8 mouse cellular contexts compared by ENCODE assay signal in the genomic region with DNA sequence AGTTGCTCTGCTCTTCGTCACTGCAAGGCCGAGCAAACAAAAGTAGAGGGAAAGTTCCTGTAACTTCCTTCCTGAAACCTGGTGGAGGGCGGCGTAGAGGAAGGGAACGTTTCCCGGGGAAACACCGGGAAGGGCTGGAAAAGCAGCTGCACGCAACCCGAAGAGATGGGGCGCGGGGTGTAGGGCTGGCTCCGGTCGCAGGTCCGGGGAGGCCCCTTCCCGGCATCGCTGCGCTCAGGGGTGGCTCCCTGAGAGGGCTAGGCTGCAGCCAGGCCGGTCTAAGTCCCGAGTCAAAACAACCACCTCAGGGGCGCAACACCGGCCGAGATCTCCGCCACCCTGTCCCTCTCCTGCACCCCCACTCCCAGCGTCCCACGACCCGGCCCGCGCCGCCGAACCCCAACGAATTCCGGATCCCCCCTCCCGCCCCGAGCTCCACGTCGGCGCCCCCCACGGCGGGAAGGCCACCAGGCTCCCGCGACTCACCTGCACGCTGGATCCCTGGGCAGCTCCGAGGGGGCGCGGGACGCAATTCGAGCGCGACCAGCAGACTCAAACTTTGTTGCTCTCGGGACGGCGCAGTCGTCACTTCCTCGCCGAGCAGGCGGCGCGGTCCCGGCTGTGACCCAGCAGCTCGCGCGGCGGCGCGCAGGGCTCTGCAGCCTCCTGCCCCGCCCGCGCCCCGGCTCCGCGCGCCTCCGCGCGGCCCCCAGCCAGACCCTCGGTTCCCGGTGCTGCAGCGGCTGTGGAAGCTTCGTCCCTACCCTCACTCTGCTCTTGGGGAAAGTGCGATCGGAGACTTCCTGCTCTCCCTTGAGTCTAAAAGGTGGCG. TPM values are rescaled to one million over a fixed set of nuclear protein-coding genes. Genes with fewer than 3 reads are reported as not detected.
DNase-seq lines count a peak whose midpoint lies in the region; ATAC-seq and TF ChIP-seq lines count a peak whose summit lies in the region.

A gene (minus strand): TSS at position 593 of the 832 bp plus-strand sequence.

- DNase-seq in CD8-positive naive resting alpha-beta T cell, adult 2 months (ENCODE audit: low read depth in 2 of 2, low spot score in 2 of 2) = peak; percentile 65 to 73
- DNase-seq in c-Kit-positive CD71-negative TER-119-negative erythroid progenitor cells, embryonic 14.5 days (ENCODE audit: low read depth) = peak; percentile 56
- peak; percentile 87 for DNase-seq in forebrain, embryonic 11.5 days (ENCODE audit: low spot score)
- DNase-seq in heart, postnatal 0 days (ENCODE audit: low spot score) = peak; percentile 83
- peak; percentile 77 to 91 for DNase-seq in kidney, postnatal 36 days
- DNase-seq in neural tube, embryonic 11.5 days (ENCODE audit: low spot score) = peak; percentile 84
- peak; percentile 84 for DNase-seq in stomach, postnatal 0 days (ENCODE audit: low spot score)

- under 1% methylated on average over 79 of the region's 82 CpGs for WGBS in forebrain, embryonic 11.5 days
- WGBS in heart, postnatal 0 days = under 1% methylated on average over 70 of the region's 82 CpGs
- WGBS in liver, embryonic 16.5 days (ENCODE audit: insufficient replicate concordance) = under 1% methylated on average over 82 of the region's 82 CpGs
- WGBS in neural tube, embryonic 11.5 days = under 1% methylated on average over 80 of the region's 82 CpGs
- under 1% methylated on average over 78 of the region's 82 CpGs for WGBS in stomach, postnatal 0 days

- H3K36me3 ChIP-seq in forebrain, embryonic 11.5 days (ENCODE audit: control insufficient read depth, insufficient read depth, low read length) = no peaks in the 10 kb centered on the region; the same call in 1 of the 2 replicates
- H3K36me3 ChIP-seq in heart, postnatal 0 days (replicated peaks; ENCODE audit: control insufficient read depth, insufficient read depth, low read length) = no peaks in the 10 kb centered on the region
- H3K36me3 ChIP-seq in liver, embryonic 16.5 days (ENCODE audit: control insufficient read depth, insufficient read depth) = no peaks in the 10 kb centered on the region; the same call in 1 of the 2 replicates
- no peaks in the 10 kb centered on the region for H3K36me3 ChIP-seq in neural tube, embryonic 11.5 days (ENCODE audit: control insufficient read depth, insufficient read depth, low read length)
- no peaks in the 10 kb centered on the region for H3K36me3 ChIP-seq in stomach, postnatal 0 days (ENCODE audit: control insufficient read depth, insufficient read depth, low read length)

- peak within 1 kb of the TSS; percentile 87 for H3K4me2 ChIP-seq in forebrain, embryonic 11.5 days (ENCODE audit: low read depth, low read length, severe bottlenecking)
- H3K4me2 ChIP-seq in heart, postnatal 0 days (ENCODE audit: low read depth, low read length) = peak within 1 kb of the TSS; percentile 90
- H3K4me2 ChIP-seq in liver, embryonic 16.5 days (ENCODE audit: low read depth, low read length) = peak within 1 kb of the TSS; percentile 85
- H3K4me2 ChIP-seq in neural tube, embryonic 11.5 days (ENCODE audit: low read depth) = peak within 1 kb of the TSS; percentile 89
- peak within 1 kb of the TSS; percentile 88 for H3K4me2 ChIP-seq in stomach, postnatal 0 days (replicated peaks; ENCODE audit: low read depth)

- H3K4me1 ChIP-seq in forebrain, embryonic 11.5 days (replicated peaks; ENCODE audit: control insufficient read depth, insufficient read depth, low read length) = peaks cover 28% of the 10 kb centered on the region
- peaks cover 37% of the 10 kb centered on the region for H3K4me1 ChIP-seq in heart, postnatal 0 days (ENCODE audit: control insufficient read depth, insufficient read depth)
- peaks cover 75% of the 10 kb centered on the region for H3K4me1 ChIP-seq in liver, embryonic 16.5 days (ENCODE audit: control insufficient read depth, low read depth, low read length)
- peaks cover 10% of the 10 kb centered on the region; the same call in 1 of the 2 replicates for H3K4me1 ChIP-seq in neural tube, embryonic 11.5 days (ENCODE audit: control insufficient read depth, insufficient read depth, low read length)
- H3K4me1 ChIP-seq in stomach, postnatal 0 days (replicated peaks; ENCODE audit: control insufficient read depth, insufficient read depth) = peaks cover 10% of the 10 kb centered on the region

- H3K27me3 ChIP-seq in forebrain, embryonic 11.5 days (ENCODE audit: control insufficient read depth, insufficient read depth, low read length) = no peaks in the 10 kb centered on the region
- H3K27me3 ChIP-seq in heart, postnatal 0 days (ENCODE audit: control insufficient read depth, insufficient read depth, low read length) = no peaks in the 10 kb centered on the region
- H3K27me3 ChIP-seq in liver, embryonic 16.5 days (ENCODE audit: control insufficient read depth, insufficient read depth, low read depth, low read length) = no peaks in the 10 kb centered on the region
- H3K27me3 ChIP-seq in neural tube, embryonic 11.5 days (ENCODE audit: control insufficient read depth, insufficient read depth, low read length) = no peaks in the 10 kb centered on the region
- H3K27me3 ChIP-seq in stomach, postnatal 0 days (ENCODE audit: control insufficient read depth, insufficient read depth, low read length) = no peaks in the 10 kb centered on the region

- H3K9me3 ChIP-seq in forebrain, embryonic 11.5 days (ENCODE audit: control insufficient read depth, low read length) = no peaks in the 10 kb centered on the region
- no peaks in the 10 kb centered on the region for H3K9me3 ChIP-seq in heart, postnatal 0 days (replicated peaks; ENCODE audit: control insufficient read depth, low read length)
- H3K9me3 ChIP-seq in liver, embryonic 16.5 days (replicated peaks; ENCODE audit: control insufficient read depth, low read length) = no peaks in the 10 kb centered on the region
- H3K9me3 ChIP-seq in neural tube, embryonic 11.5 days (ENCODE audit: control insufficient read depth, low read length) = no peaks in the 10 kb centered on the region
- H3K9me3 ChIP-seq in stomach, postnatal 0 days (ENCODE audit: control insufficient read depth, low read length) = no peaks in the 10 kb centered on the region

- peak within 1 kb of the TSS; percentile 86 for H3K9ac ChIP-seq in forebrain, embryonic 11.5 days (ENCODE audit: low read length)
- peak within 1 kb of the TSS; percentile 94 for H3K9ac ChIP-seq in heart, postnatal 0 days (replicated peaks; ENCODE audit: low read depth, low read length)
- H3K9ac ChIP-seq in liver, embryonic 16.5 days (ENCODE audit: low read depth, low read length) = peak within 1 kb of the TSS; percentile 98
- H3K9ac ChIP-seq in neural tube, embryonic 11.5 days (ENCODE audit: low read length) = peak within 1 kb of the TSS; percentile 87
- H3K9ac ChIP-seq in stomach, postnatal 0 days (ENCODE audit: low read length) = peak within 1 kb of the TSS; percentile 97

- no peak for TF ChIP-seq CTCF in heart, postnatal 0 days (IDR thresholded peaks at IDR 0.05; ENCODE audit: low read depth)
- no peak for TF ChIP-seq CTCF in stomach, postnatal 0 days (IDR thresholded peaks at IDR 0.05; ENCODE audit: low read depth)

- ATAC-seq in forebrain, embryonic 11.5 days (replicated peaks; ENCODE audit: low FRiP score) = peak; percentile 80
- peak; percentile 87 for ATAC-seq in heart, postnatal 0 days (ENCODE audit: insufficient read depth, low read depth)
- ATAC-seq in liver, embryonic 16.5 days (ENCODE audit: low read depth) = peak; percentile 88
- ATAC-seq in neural tube, embryonic 11.5 days (ENCODE audit: insufficient read depth, low FRiP score, low TSS enrichment) = peak; percentile 74
- ATAC-seq in stomach, postnatal 0 days (ENCODE audit: low FRiP score, low TSS enrichment) = peak; percentile 86

- H3K27ac ChIP-seq in forebrain, embryonic 11.5 days (ENCODE audit: low read depth, low read length) = peak within 1 kb of the TSS; percentile 64
- peak within 1 kb of the TSS; percentile 94 for H3K27ac ChIP-seq in heart, postnatal 0 days (ENCODE audit: low read depth)
- peak within 1 kb of the TSS; percentile 91 for H3K27ac ChIP-seq in liver, embryonic 16.5 days (ENCODE audit: low read length)
- H3K27ac ChIP-seq in neural tube, embryonic 11.5 days (ENCODE audit: low read depth, low read length) = peak within 1 kb of the TSS; percentile 78
- peak within 1 kb of the TSS; percentile 97 for H3K27ac ChIP-seq in stomach, postnatal 0 days (replicated peaks)

- peak within 1 kb of the TSS; percentile 81 for H3K4me3 ChIP-seq in forebrain, embryonic 11.5 days (ENCODE audit: low read depth, low read length)
- peak within 1 kb of the TSS; percentile 95 for H3K4me3 ChIP-seq in heart, postnatal 0 days (ENCODE audit: low read depth, low read length)
- peak within 1 kb of the TSS; percentile 88 for H3K4me3 ChIP-seq in liver, embryonic 16.5 days (ENCODE audit: low read depth, low read length)
- H3K4me3 ChIP-seq in neural tube, embryonic 11.5 days (ENCODE audit: low read depth, low read length) = peak within 1 kb of the TSS; percentile 82
- peak within 1 kb of the TSS; percentile 93 for H3K4me3 ChIP-seq in stomach, postnatal 0 days (ENCODE audit: low read depth, low read length)

- TF ChIP-seq EP300 in heart, postnatal 0 days (IDR thresholded peaks at IDR 0.05; ENCODE audit: low read depth) = no peak
- no peak for TF ChIP-seq EP300 in stomach, postnatal 0 days (optimal IDR thresholded peaks at IDR 0.05)

RNA-seq across cellular contexts. Expression of the gene that starts here (rescaled TPM):
- polyA plus RNA-seq in forebrain, embryonic 11.5 days (2014; fragmentation: Nextera tagmentation; extraction: Ambion mirVana) = 7.6 and 9.6 TPM in 2 replicates
- total RNA-seq in heart, postnatal 0 days (2014; rRNA removed; ENCODE audit: low replicate concordance) = 13.5 and 14.5 TPM in 2 replicates
- polyA plus RNA-seq in heart, postnatal 0 days (2015; fragmentation: Nextera tagmentation; extraction: Ambion mirVana) = 3.5 and 3.6 TPM in 2 replicates
- 6.9 and 7.8 TPM in 2 replicates for polyA plus RNA-seq in liver, embryonic 16.5 days (2015; fragmentation: Nextera tagmentation; extraction: Ambion mirVana)
- polyA plus RNA-seq in neural tube, embryonic 11.5 days (2014; fragmentation: Nextera tagmentation; extraction: Ambion mirVana) = 4.4 and 5.9 TPM in 2 replicates
- 4.0 and 4.1 TPM in 2 replicates for polyA plus RNA-seq in stomach, postnatal 0 days (2015; fragmentation: Nextera tagmentation; extraction: Ambion mirVana)

Comparison
In these comparisons a context has a peak if more than half of its experiments do, and no peak if none do; other contexts are left out.
1. Peak in every context shown above with its lines: DNase-seq, ATAC-seq, H3K4me3 ChIP-seq and H3K27ac ChIP-seq.